Mouse (Mus musculus) embryonic fibroblast, embryonic 13.5 days (primary cell): Measurements from ENCODE around the gene Hoxd1.

Experiments used
- CTCF ChIP-seq: IDR thresholded peaks from 2 replicates; pipeline ENCODE4 v1.5.1; 2011; ENCODE audit warnings: mild to moderate bottlenecking, control low read depth, low read length, moderate library complexity, borderline replicate concordance; ENCODE audit not compliant: insufficient read depth
- POLR2A ChIP-seq: IDR thresholded peaks from 2 replicates; pipeline ENCODE4 v1.6.1; 2011; ENCODE audit warnings: low read depth, mild to moderate bottlenecking, control low read depth, low read length, moderate library complexity

DNA sequence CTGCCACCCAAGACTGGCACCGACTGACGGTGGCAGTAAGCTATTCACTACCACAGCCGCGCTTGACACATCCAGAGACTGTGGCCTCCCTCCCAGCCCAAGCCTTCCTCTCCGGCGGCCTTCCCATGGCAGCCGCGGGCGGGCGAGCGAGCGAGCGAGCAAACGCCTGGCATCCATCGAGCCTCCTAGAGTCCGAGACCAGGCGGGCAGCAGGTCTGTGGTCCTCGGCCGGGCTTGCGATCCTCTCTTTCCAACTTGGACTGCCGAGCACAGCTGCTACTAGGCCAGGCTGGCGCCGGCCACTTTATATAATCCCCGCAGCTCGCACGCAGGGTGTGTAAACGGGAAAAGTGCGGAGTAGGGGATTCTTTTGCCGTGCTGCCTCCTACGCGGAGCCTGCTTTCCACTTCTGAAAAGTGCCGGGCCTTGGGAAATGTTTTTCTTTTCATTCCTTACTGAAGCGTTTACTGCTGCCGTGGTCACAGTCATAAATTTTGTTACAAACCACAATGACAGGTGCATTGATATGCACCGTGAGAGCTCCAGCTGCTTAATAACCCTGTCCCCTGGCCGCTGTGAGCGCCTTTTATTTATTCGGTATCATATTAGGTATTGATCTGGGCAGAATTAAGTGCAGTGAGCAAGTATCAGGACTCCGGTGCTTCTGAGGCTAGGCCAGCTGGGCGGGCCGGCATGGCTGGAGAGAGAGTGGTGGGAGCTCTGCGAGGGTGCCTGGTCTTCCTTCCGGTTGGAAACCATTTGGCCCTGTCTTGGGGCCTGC is 22.3 kb upstream of the Hoxd1 start:
- TF ChIP-seq CTCF = no peak
- no peak; the same call in 1 of the 2 replicates for TF ChIP-seq POLR2A
